Mouse (Mus musculus) spleen, adult 2 months (tissue): ENCODE measurements around the gene Dbn1. TPM values are rescaled to one million over a fixed set of nuclear protein-coding genes. Genes with fewer than 3 reads are reported as not detected.

Experiments used
- DNase-seq, 2 experiments: peaks; one replicate each; pipeline versions ENCODE4 v3.0.0 to v3.0.0-alpha.2; 2012 to 2021; ENCODE audit warnings: low spot score in 2 of 2, low read depth in 1 of 2
- H3K27ac ChIP-seq: fragments of 200-500 bp; 2 replicates; pipeline ENCODE4 v1.5.1; 2012; ENCODE audit warnings: low read length, inconsistent platforms; ENCODE audit not compliant: insufficient read depth
- H3K27me3 ChIP-seq: fragments of 200-500 bp; 2 replicates; pipeline ENCODE4 v1.6.1; 2012; ENCODE audit warnings: mild to moderate bottlenecking, moderate library complexity, low read length, inconsistent platforms; ENCODE audit not compliant: control insufficient read depth, insufficient read depth
- H3K36me3 ChIP-seq: fragments of 200-500 bp; 2 replicates; pipeline ENCODE4 v1.6.1; 2012; ENCODE audit warnings: mild to moderate bottlenecking, low read length, inconsistent platforms; ENCODE audit not compliant: control insufficient read depth, insufficient read depth
- H3K4me1 ChIP-seq: fragments of 200-500 bp; 2 replicates; pipeline ENCODE4 v1.6.1; 2011; ENCODE audit warnings: inconsistent platforms; ENCODE audit not compliant: control insufficient read depth, insufficient read depth, insufficient read length
- H3K4me3 ChIP-seq: fragments of 200-500 bp; 2 replicates; pipeline ENCODE4 v1.5.1; 2011; ENCODE audit warnings: mild to moderate bottlenecking, inconsistent platforms; ENCODE audit not compliant: insufficient read depth, insufficient read length; ENCODE audit errors: extremely low read depth
- CTCF ChIP-seq: fragments of 200-500 bp; IDR thresholded peaks from 2 replicates; pipeline ENCODE4 v1.5.1; 2011; ENCODE audit warnings: mild to moderate bottlenecking, inconsistent platforms; ENCODE audit not compliant: insufficient read depth, insufficient read length, insufficient replicate concordance; ENCODE audit errors: extremely low read depth
- POLR2A ChIP-seq: fragments of 200-500 bp; IDR thresholded peaks from 2 replicates; pipeline ENCODE4 v1.6.1; 2011; ENCODE audit warnings: low read depth, low read length, inconsistent platforms
- WGBS: fragments of 180-500 bp; shearing (Covaris S2); methylation state at CpG from one replicate; pipeline ENCODE4 v1.1.7; 2018; 5-methylcytosine and 5-hydroxymethylcytosine counted together
- polyA plus RNA-seq: library from polyadenylated mRNA; depleted of rRNA; stranded (reverse); fragments of >200 nt; gene quantifications from 2 replicates; pipeline ENCODE4 v1.2.3, GENCODE M21; 2012

The Dbn1 gene
- polyA plus RNA-seq, 1 experiment, result 12.8 TPM

DNA sequence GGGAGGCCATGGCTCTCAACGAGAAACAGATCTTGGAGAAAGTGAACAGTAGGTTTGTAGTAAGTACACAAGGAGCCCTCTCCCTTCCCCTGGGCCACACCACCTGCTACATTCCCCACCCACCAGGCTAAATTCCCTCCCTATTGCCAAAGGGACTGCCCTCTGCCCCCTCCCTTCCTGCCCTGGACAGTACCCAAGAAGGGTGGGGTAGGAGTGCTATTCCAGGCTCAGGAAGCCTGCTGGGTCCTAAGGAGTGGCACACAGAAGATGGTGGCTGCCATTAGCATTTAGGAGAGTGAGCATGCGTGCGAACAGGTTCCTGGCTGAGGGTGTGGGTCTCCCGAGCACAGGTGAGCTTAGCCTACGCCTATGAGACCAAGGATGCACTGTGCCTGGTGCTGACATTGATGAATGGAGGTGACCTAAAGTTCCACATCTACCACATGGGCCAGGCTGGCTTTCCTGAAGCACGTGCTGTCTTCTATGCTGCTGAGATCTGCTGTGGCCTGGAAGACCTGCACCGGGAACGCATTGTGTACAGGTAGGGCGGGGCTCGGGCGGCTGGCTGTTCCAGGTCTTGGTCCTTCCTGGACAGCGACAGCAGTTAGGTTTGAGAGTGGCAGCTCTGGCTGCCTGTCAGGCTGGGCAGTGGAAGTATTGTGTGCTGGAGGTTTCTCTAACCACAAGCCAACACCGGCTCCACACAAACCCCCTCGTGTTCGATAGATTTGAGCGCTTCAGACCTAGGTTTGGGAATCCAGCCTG, 35.9 kb downstream of the Dbn1 start:
- WGBS, result 95% methylated on average over 16 of the region's 16 CpGs
- no peak for DNase-seq
- Histone ChIP-seq H3K4me3 (no peak overlapping the region), H3K27ac (no peak overlapping the region), H3K36me3 (peaks cover 63% of the 10 kb centered on the region), H3K4me1 (peaks cover 30% of the 10 kb centered on the region; the same call in 1 of the 2 replicates), H3K27me3 (no peaks in the 10 kb centered on the region)
- TF ChIP-seq CTCF (no peak), POLR2A (no peak)

DNA sequence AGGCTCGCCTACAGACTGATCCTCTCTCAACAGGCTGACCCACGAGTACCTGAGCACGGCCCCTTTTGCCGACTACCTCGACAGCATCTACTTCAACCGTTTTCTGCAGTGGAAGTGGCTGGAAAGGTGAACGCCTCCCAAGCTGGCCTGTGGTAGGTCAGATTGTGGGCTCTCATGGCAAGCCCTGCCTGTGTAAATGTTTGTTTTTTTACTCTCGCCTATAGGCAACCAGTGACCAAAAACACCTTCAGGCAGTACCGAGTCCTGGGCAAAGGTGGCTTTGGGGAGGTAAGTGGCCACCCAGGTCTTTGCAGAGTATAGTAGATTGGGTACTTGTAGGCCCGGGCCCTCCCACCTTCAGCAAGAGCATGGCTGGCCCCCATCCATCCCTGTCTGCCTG, 36.6 kb downstream of the Dbn1 start:
- no peak overlapping the region for H3K27ac ChIP-seq
- H3K4me3 ChIP-seq, result no peak overlapping the region
- DNase-seq, result no peak
- WGBS, result 93% methylated on average over 10 of the region's 10 CpGs
- H3K27me3 ChIP-seq, result no peaks in the 10 kb centered on the region
- H3K4me1 ChIP-seq, result peaks cover 33% of the 10 kb centered on the region; the same call in 1 of the 2 replicates
- peaks cover 57% of the 10 kb centered on the region for H3K36me3 ChIP-seq
- no peak for TF ChIP-seq CTCF
- TF ChIP-seq POLR2A, result no peak

DNA sequence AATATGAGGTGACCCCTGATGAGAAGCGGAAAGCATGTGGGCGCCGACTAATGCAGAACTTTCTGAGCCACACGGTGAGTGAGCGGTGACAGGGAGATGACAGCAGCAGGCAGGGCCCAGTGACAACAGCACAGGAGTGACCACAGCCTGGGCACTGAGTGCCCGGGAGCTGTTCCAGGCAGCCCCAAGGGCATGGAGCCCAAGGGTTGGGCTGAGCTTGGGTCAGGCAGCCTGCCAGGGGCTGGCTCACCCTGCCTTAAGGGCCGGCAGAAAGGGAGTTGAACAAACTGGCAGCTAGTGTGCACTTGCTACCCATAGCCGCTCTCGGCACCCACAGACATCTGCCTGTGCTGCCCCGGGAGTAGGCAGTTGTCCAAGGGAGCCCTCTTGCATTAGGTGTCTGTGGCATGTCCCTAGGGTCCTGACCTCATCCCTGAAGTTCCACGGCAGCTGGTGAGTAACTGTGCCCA, 37.4 kb downstream of the Dbn1 start:
- Histone ChIP-seq H3K27ac (peak overlapping the region; percentile 52; the same call in 1 of the 2 replicates), H3K4me1 (peaks cover 33% of the 10 kb centered on the region; the same call in 1 of the 2 replicates), H3K27me3 (no peaks in the 10 kb centered on the region), H3K36me3 (peaks cover 51% of the 10 kb centered on the region), H3K4me3 (no peak overlapping the region)
- no peak for TF ChIP-seq POLR2A
- TF ChIP-seq CTCF, result no peak
- WGBS, result 78% methylated on average over 11 of the region's 11 CpGs
- no peak for DNase-seq

DNA sequence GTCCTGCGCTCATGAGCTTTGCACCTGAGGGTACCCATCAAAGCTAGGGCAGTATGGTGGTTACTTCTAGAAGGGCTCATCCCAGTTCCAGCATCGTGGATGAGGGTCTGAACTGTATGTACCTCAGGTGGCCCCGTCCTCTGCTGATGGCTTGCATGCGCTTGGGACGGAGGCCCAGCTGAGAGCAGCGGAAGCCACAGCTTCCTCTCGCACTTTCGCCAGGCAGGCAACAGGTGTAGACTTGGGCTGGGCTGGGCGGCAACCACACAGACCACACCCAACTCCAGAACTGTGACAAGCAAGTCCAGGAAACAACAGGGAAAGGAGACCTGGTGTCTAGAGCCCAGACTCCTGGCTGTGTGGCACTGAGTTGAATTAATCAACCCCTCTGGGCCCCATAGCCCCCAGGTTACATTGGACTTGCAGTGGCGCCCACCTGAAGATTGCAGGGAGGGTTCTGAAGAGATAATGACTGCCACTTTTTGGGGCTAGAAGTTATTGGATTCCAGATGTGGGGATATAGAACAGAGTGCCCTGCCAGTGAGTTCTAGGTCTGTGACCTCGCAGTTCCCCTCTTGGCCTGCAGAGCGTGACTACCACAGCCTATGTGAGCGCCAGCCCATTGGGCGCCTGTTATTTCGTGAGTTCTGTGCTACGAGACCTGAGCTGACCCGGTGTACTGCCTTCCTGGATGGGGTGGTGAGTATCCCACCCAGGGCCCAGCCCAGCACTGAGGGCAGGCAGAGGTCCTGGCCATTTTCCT, 38.1 kb downstream of the Dbn1 start:
- peak in 1 of 2 experiments; percentile 84 for DNase-seq
- Histone ChIP-seq H3K36me3 (peaks cover 46% of the 10 kb centered on the region), H3K27me3 (no peaks in the 10 kb centered on the region), H3K4me3 (peak overlapping the region; percentile 10; the same call in 1 of the 2 replicates), H3K27ac (peak overlapping the region; percentile 88), H3K4me1 (peaks cover 33% of the 10 kb centered on the region; the same call in 1 of the 2 replicates)
- no peak for TF ChIP-seq POLR2A
- no peak for TF ChIP-seq CTCF
- 30% methylated on average over 17 of the region's 17 CpGs for WGBS

DNA sequence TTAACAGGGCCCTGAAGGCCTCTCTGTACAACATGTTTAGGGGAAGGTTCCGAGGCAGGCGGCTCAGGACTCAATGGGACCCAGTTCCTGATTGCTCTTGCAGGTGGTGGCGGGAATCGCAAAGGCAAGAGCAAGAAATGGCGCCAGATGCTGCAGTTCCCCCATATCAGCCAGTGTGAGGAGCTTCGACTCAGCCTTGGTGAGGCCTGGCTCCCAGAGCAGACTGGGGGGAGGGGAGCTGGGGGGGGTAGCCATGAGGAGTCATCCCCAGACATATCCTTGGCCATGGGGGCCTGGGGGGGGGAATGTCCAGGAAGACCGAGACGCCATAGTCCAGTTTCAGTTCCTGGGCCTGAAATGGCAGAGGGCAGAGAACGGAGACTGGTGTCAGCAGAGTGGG, 38.7 kb downstream of the Dbn1 start:
- no peak for DNase-seq
- Histone ChIP-seq H3K4me1 (peaks cover 33% of the 10 kb centered on the region; the same call in 1 of the 2 replicates), H3K36me3 (peaks cover 40% of the 10 kb centered on the region), H3K4me3 (peak overlapping the region; percentile 10; the same call in 1 of the 2 replicates), H3K27ac (peak overlapping the region; percentile 88), H3K27me3 (no peaks in the 10 kb centered on the region)
- WGBS, result 34% methylated on average over 9 of the region's 9 CpGs
- no peak for TF ChIP-seq POLR2A
- no peak for TF ChIP-seq CTCF

DNA sequence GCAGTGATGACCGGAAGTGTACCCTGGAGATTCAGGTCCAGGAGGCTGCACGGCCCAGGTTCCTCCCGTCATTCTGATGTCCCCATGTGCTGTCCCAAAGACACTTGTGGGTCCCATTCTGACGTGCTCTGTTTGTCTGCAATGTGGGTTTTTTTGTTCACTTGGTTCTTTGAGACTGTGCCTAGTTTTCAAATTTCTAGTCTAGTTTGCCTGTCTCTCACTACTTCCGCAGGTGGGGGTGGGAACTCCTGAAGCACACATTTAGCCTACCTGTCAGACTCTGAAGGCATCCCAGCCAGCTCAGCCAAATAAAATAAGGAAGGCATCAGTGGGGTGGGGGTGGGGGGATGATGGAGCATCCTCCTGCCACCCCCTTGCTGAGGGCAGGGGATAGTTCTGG, 39.8 kb downstream of the Dbn1 start:
- DNase-seq, result no peak
- peaks cover 31% of the 10 kb centered on the region for H3K36me3 ChIP-seq
- 51% methylated on average over 5 of the region's 5 CpGs for WGBS
- H3K4me1 ChIP-seq, result peaks cover 39% of the 10 kb centered on the region; the same call in 1 of the 2 replicates
- H3K4me3 ChIP-seq, result peak overlapping the region; percentile 81; the same call in 1 of the 2 replicates
- H3K27ac ChIP-seq, result peak overlapping the region; percentile 88
- no peaks in the 10 kb centered on the region for H3K27me3 ChIP-seq
- no peak for TF ChIP-seq CTCF
